Mouse (Mus musculus) embryonic facial prominence, embryonic 12.5 days (tissue): ENCODE results near the gene Sh3pxd2a. TPM values are rescaled to one million over a fixed set of nuclear protein-coding genes. Genes with fewer than 3 reads are reported as not detected.
A peak's percentile ranks its signal among the peaks of the same experiment; 100 is the strongest.

Source experiments
- ATAC-seq: fragments of 200-750 bp; cut with Nextera tagmentation; 2 replicates; pipeline ENCODE4 v1.8.0; 2017; ENCODE audit not compliant: insufficient number of reproducible peaks, insufficient read depth, low FRiP score, low TSS enrichment
- H3K27ac ChIP-seq: fragments of 300-500 bp; sonication (generic); 2 replicates; pipeline ENCODE4 v1.5.1; 2016; ENCODE audit warnings: mild to moderate bottlenecking
- H3K27me3 ChIP-seq: fragments of 300-500 bp; sonication (generic); 2 replicates; pipeline ENCODE4 v1.6.1; 2016; ENCODE audit warnings: mild to moderate bottlenecking, moderate library complexity
- H3K36me3 ChIP-seq: fragments of 300-500 bp; sonication (generic); 2 replicates; pipeline ENCODE4 v1.6.1; 2016; ENCODE audit warnings: mild to moderate bottlenecking
- H3K4me1 ChIP-seq: fragments of 300-500 bp; sonication (generic); 2 replicates; pipeline ENCODE4 v1.6.1; 2016
- H3K4me2 ChIP-seq: fragments of 300-500 bp; sonication (generic); replicated peaks from 2 replicates; pipeline ENCODE4 v1.6.1; 2016; ENCODE audit warnings: mild to moderate bottlenecking, moderate library complexity
- H3K4me3 ChIP-seq: fragments of 300-500 bp; sonication (generic); 2 replicates; pipeline ENCODE4 v1.5.1; 2016; ENCODE audit warnings: mild to moderate bottlenecking
- H3K9ac ChIP-seq: fragments of 300-500 bp; sonication (generic); 2 replicates; pipeline ENCODE4 v1.6.1; 2016; ENCODE audit warnings: mild to moderate bottlenecking, moderate library complexity
- H3K9me3 ChIP-seq: fragments of 300-500 bp; sonication (generic); 2 replicates; pipeline ENCODE4 v1.6.1; 2016; ENCODE audit warnings: mild to moderate bottlenecking, moderate library complexity
- WGBS: fragments of 180-500 bp; shearing (Covaris S2); methylation state at CpG from one replicate; pipeline ENCODE4 v1.1.7; 2016; 5-methylcytosine and 5-hydroxymethylcytosine counted together
- polyA plus RNA-seq: library from polyadenylated mRNA; unstranded; fragments of >200 nt; fragmentation: Nextera tagmentation; extraction: Ambion mirVana; gene quantifications from 2 replicates; pipeline ENCODE4 v1.2.1, GENCODE M21; 2016

Sh3pxd2a gene
- polyA plus RNA-seq, 1 experiment from 2014 or later: 8.2 TPM

DNA sequence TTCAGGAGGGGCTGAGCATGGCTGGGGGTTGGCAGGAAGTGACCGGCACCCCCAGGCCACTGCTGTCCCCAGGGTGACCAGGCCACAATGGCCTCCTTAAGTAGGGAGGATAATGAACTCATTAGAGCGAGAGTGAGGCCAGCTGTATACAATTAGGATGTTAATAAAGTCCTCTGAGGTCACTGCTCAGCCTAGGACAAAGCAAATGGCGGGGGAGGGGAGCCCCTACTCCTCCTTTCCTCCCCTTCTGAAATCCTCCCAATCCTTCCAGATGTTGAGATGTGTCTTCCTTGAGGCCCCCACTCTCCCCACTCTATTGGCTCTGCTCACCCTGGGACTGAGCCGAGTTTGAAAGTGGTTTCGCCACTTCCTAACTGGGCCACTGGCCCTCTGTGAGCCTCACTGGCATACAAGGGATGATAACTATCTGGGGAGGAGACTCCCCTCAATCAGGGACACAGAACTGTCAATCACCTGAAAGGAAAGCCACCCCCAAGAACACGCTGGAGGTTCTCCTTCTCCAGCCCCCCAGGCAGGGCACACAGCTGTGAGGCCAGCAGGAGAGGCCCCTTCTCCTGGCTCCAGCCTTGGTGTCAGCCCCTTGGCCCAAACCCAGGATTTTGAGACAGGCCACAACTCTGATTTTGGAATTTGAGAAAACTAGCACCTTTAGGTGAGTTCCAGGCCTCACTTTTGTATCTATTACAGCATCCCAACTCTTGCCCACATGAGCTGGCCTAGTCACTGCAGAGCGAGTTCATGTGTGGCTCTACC is 172.7 kb downstream of the Sh3pxd2a start:
- H3K27ac ChIP-seq: peak overlapping the region; percentile 47
- H3K36me3 ChIP-seq: peaks cover 28% of the 10 kb centered on the region
- H3K4me1 ChIP-seq: peaks cover 46% of the 10 kb centered on the region
- H3K27me3 ChIP-seq: no peaks in the 10 kb centered on the region
- H3K9ac ChIP-seq: peak overlapping the region; percentile 39; the same call in 1 of the 2 replicates
- H3K4me3 ChIP-seq: no peak overlapping the region
- H3K4me2 ChIP-seq: no peak overlapping the region
- ATAC-seq: no peak
- WGBS: 25% methylated on average over 7 of the region's 7 CpGs
- H3K9me3 ChIP-seq: no peaks in the 10 kb centered on the region

DNA sequence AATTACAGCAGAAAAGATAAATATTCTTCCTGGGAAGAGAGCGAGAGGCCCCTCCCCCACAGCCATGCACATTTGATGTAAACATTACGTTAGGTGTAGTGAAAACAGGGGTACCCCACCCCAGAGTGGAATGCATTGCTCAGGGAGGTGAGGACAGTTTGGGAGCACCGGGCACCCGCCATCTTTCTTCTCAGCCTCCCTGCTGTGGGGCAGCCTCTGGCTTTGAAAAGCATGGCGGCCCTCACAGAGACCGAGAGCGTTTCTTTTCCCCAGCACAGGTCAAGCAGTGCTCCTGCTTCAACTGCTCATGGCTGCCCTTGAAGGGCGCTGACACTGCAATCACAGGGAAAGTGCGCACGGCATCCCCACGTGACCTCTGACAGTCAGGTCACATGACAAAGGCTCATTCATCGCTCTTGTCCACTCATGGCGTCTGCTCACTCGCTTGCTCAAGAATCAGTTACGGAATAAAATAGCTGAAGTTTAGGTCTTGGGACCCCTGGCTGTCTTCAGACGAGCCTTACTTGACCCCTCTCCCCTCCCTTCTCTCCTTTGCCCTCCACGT is 177.2 kb downstream of the Sh3pxd2a start:
- Histone ChIP-seq H3K9me3 (no peaks in the 10 kb centered on the region), H3K27ac (peak overlapping the region; percentile 17; the same call in 1 of the 2 replicates), H3K4me3 (no peak overlapping the region), H3K36me3 (peaks cover 63% of the 10 kb centered on the region), H3K4me1 (peaks cover 30% of the 10 kb centered on the region), H3K9ac (no peak overlapping the region), H3K4me2 (no peak overlapping the region), H3K27me3 (no peaks in the 10 kb centered on the region)
- 38% methylated on average over 17 of the region's 17 CpGs for WGBS
- no peak for ATAC-seq

DNA sequence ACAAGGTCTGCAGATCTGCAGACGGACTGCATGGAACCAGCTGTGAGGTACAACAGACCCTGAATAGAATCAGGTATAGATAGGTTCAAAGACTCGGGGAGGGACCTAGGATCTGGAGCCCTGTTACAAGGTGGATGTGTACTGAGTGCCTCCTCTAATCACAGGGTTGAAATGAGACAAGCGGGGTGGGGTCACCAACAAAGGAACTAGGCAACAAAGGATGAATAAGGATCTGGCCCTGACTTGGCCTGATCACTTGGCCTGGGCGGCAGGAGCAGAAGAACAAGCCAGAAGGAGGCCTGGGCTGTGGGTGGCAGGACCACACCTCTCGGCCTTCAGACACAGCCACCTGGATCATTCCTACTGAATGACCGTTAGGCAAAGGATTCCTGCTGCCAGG is 178.6 kb downstream of the Sh3pxd2a start:
- no peak overlapping the region for H3K9ac ChIP-seq
- H3K27ac ChIP-seq: no peak overlapping the region
- H3K27me3 ChIP-seq: no peaks in the 10 kb centered on the region
- H3K36me3 ChIP-seq: peaks cover 76% of the 10 kb centered on the region
- H3K4me2 ChIP-seq: no peak overlapping the region
- peaks cover 17% of the 10 kb centered on the region for H3K4me1 ChIP-seq
- H3K4me3 ChIP-seq: no peak overlapping the region
- H3K9me3 ChIP-seq: no peaks in the 10 kb centered on the region
- WGBS: 84% methylated on average over 6 of the region's 6 CpGs
- ATAC-seq: no peak

DNA sequence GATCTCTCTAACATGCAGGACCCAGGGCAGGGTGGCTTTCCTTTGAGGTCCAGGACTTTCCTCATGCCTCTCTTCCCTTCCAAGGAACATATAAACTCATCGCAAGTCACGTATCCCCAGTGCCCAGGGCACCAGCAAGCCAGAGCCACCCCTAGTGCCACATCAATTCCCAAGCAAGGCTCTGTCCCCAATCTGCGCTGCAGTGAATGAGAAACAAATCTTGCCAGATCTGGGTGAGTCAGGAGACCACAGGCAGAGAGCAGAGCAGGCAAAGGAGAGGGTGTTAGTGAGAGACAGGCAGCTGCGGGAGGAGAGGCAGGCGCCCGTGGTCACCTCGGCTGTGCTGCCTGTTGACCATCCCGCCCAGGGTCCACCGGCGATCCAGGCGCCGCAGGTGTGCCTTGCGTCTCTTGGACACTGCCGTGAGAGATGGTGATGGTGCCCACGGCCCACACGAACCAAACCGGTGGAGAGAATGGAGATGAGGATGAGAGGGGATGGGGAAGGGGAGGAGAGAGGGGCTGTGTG is 181.4 kb downstream of the Sh3pxd2a start:
- Histone ChIP-seq H3K4me3 (no peak overlapping the region), H3K27me3 (no peaks in the 10 kb centered on the region), H3K9ac (no peak overlapping the region), H3K4me1 (peaks cover 13% of the 10 kb centered on the region), H3K36me3 (peaks cover 94% of the 10 kb centered on the region), H3K27ac (no peak overlapping the region), H3K9me3 (no peaks in the 10 kb centered on the region), H3K4me2 (no peak overlapping the region)
- 95% methylated on average over 17 of the region's 17 CpGs for WGBS
- no peak for ATAC-seq

DNA sequence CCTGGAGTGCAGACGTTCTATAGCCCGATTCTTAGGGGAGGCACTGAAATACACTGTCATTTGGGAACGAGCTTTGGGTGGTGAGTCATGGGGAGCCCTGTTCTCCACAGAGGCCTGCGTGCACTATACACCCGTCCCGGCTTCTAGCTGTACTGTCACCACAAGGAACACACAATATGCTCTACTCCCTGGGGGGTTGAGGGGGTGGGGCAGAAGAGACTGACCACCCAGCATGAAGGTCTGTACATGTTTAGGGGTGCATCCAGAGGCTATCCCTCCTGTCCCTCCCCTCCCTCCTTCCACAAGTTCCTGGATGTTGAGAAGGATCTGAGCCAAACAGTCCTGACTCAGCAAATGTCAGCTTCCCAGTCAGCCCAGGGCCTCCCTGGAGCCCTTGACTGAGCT is 182.1 kb downstream of the Sh3pxd2a start:
- ATAC-seq: no peak
- Histone ChIP-seq H3K27ac (no peak overlapping the region), H3K4me1 (peaks cover 6% of the 10 kb centered on the region), H3K4me2 (no peak overlapping the region), H3K4me3 (no peak overlapping the region), H3K36me3 (peaks cover 95% of the 10 kb centered on the region), H3K9me3 (no peaks in the 10 kb centered on the region), H3K9ac (no peak overlapping the region), H3K27me3 (no peaks in the 10 kb centered on the region)
- 87% methylated on average over 6 of the region's 6 CpGs for WGBS

DNA sequence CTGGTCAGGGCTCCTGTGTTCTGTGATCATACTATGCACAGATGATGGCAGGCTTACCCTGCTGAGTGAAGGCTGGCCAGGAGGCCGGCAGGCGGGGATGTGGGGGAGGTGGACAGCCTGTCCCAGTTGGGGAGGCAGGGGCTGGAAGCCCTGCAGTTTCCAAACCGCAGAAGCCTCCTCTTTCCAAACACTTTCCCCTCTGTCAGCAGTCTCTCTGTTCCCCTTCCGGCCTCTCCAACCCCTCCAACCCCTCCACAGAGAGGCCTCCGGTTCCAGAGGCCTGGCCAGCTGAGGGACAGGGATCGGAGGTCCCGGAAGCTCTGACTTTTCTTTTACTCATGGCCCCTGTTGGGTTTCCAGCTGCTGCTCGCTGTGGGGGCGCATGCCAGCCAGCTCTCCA is 183.3 kb downstream of the Sh3pxd2a start:
- H3K9ac ChIP-seq: no peak overlapping the region
- H3K36me3 ChIP-seq: peaks cover 98% of the 10 kb centered on the region
- H3K27ac ChIP-seq: no peak overlapping the region
- no peak overlapping the region for H3K4me3 ChIP-seq
- H3K4me1 ChIP-seq: no peaks in the 10 kb centered on the region
- ATAC-seq: no peak
- WGBS: 73% methylated on average over 9 of the region's 9 CpGs
- H3K27me3 ChIP-seq: no peaks in the 10 kb centered on the region
- H3K4me2 ChIP-seq: no peak overlapping the region
- H3K9me3 ChIP-seq: no peaks in the 10 kb centered on the region

- WGBS: 86% methylated on average over 15 of the region's 15 CpGs
- Histone ChIP-seq H3K4me2 (no peak overlapping the region), H3K36me3 (peaks cover 99% of the 10 kb centered on the region), H3K27me3 (no peaks in the 10 kb centered on the region), H3K4me3 (no peak overlapping the region), H3K27ac (no peak overlapping the region), H3K9me3 (no peaks in the 10 kb centered on the region), H3K9ac (no peak overlapping the region), H3K4me1 (no peaks in the 10 kb centered on the region)
- ATAC-seq: no peak
These were observed 184.2 kb downstream of the Sh3pxd2a start for GRCm38 (mm10) chr19:47279788-47280532.

DNA sequence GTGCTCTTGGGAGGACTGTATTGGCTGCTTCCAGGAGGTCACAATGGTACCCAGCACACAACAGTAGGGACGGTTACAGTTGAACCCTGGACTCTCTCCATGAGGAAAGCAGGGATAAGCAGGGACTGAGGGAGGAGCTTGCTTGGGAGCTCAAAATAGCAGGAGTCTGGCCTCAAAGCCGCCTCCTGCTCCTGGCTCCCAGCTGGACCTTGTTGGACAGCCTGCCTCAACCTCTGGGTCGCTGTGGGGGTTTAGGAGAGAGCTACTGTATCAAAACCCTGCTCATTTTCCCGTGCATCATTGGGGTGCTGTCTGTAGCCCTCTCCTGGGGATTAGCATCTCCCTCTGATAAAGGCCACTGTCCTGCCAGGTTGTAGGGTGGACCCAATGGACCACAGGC is 184.8 kb downstream of the Sh3pxd2a start:
- Histone ChIP-seq H3K4me2 (no peak overlapping the region), H3K36me3 (peaks cover 99% of the 10 kb centered on the region), H3K27ac (no peak overlapping the region), H3K9me3 (no peaks in the 10 kb centered on the region), H3K27me3 (no peaks in the 10 kb centered on the region), H3K4me1 (no peaks in the 10 kb centered on the region), H3K4me3 (no peak overlapping the region), H3K9ac (no peak overlapping the region)
- 80% methylated on average over 4 of the region's 4 CpGs for WGBS
- no peak for ATAC-seq

DNA sequence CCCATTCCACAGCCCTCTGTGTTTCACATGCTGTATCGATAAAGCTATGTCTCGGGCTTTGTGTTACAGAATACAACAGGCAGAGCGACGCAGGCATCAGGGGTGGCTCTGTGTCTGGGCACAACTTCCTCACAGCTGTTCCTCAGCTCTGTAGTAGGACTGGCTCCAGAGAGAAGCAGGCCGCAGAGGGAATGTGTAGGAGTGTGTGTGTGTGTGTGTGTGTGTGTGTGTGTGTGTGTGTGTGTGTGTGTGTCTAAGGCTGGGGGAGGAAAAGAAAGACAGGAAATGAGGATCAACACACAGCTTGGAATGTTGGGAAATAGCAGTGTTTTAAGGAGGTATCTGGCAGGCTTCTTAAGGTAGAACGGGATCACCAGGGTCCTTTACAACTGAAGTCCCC is 187.5 kb downstream of the Sh3pxd2a start:
- WGBS: 88% methylated on average over 6 of the region's 6 CpGs
- Histone ChIP-seq H3K4me1 (no peaks in the 10 kb centered on the region), H3K4me2 (no peak overlapping the region), H3K9me3 (no peaks in the 10 kb centered on the region), H3K4me3 (no peak overlapping the region), H3K27me3 (no peaks in the 10 kb centered on the region), H3K36me3 (peaks cover 97% of the 10 kb centered on the region), H3K9ac (no peak overlapping the region), H3K27ac (no peak overlapping the region)
- no peak for ATAC-seq

DNA sequence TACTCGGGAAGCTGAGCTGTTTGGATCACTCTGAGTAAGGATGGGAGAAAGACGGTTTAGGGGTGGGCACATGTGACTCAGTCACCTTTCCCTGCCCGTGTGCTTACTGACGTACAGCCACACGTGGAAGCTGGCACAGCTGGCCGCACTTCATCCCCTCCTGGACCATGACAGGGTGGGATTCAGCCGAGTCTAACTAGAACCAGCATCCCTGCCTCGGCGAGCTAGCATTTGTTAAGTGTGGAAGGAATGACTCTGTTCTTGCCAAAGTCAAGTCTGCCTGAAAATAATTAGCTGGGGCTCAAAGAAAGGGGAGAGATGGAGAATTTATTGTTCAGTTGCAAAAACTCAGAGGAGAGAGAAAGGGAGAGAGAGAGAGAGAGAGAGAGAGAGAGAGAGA is 193.7 kb downstream of the Sh3pxd2a start:
- no peak overlapping the region for H3K4me2 ChIP-seq
- H3K4me3 ChIP-seq: no peak overlapping the region
- H3K4me1 ChIP-seq: no peaks in the 10 kb centered on the region
- H3K9ac ChIP-seq: no peak overlapping the region
- no peak for ATAC-seq
- WGBS: 72% methylated on average over 9 of the region's 9 CpGs
- peaks cover 94% of the 10 kb centered on the region for H3K36me3 ChIP-seq
- H3K27me3 ChIP-seq: no peaks in the 10 kb centered on the region
- peak overlapping the region; percentile 30; the same call in 1 of the 2 replicates for H3K27ac ChIP-seq
- no peaks in the 10 kb centered on the region for H3K9me3 ChIP-seq

DNA sequence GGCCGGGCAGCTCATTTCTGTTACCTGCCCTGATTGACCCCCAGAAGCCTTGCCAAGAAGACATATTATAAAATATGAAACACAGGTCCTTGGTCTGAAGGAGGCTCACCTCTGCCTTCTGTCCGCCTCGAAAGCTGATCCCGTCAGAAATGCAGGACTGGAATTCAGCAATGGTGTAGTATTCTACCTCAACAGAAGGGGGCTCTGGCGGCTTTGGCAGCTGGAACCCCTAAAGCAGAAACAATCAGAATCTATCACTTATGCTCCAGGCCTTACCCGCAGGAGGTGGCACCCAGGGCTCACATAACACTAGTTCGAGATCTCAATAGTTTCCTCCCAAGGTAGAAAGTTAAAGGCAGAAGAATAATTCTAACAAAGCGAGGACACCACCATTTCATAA is 194.5 kb downstream of the Sh3pxd2a start:
- Histone ChIP-seq H3K4me1 (no peaks in the 10 kb centered on the region), H3K4me3 (no peak overlapping the region), H3K27ac (0 out of 2 replicates have a peak overlapping the region, but pooled peaks have one; percentile 23), H3K9me3 (no peaks in the 10 kb centered on the region), H3K27me3 (no peaks in the 10 kb centered on the region), H3K9ac (no peak overlapping the region), H3K4me2 (no peak overlapping the region), H3K36me3 (peaks cover 90% of the 10 kb centered on the region)
- 42% methylated on average over 8 of the region's 8 CpGs for WGBS
- no peak for ATAC-seq
